Mouse (Mus musculus): ENCODE measurements at regions not wholly inside any gene's neighbourhood (a gene's known extent, or its start where the extent isn't known, plus 50 kb on each side); places are given as distances from the start of the nearest gene placed in this dataset.

- TF ChIP-seq NANOG (IDR thresholded peaks at IDR 0.05; ENCODE audit: borderline replicate concordance, low read length): no peak
- no peak for TF ChIP-seq POU5F1 (IDR thresholded peaks at IDR 0.05; ENCODE audit: borderline replicate concordance, low read length)
- no peaks in the 10 kb centered on the region for H3K27me3 ChIP-seq (ENCODE audit: insufficient read depth, low read length)
Observed at GRCm38 (mm10) chr8:34474593-34474992, 363.1 kb upstream of the Gm10131 start.

GRCm38 (mm10) chr8:34473769-34474168 is 362.2 kb upstream of the Gm10131 start:
- TF ChIP-seq NANOG (IDR thresholded peaks at IDR 0.05; ENCODE audit: borderline replicate concordance, low read length) (no peak), CTCF (conservative IDR thresholded peaks at IDR 0.05; ENCODE audit: low read length) (no peak), POU5F1 (IDR thresholded peaks at IDR 0.05; ENCODE audit: borderline replicate concordance, low read length) (no peak)
- Histone ChIP-seq H3K4me1 (replicated peaks; ENCODE audit: low read depth, low read length) (no peaks in the 10 kb centered on the region), H3K9me3 (ENCODE audit: low read length) (no peaks in the 10 kb centered on the region), H3K4me3 (replicated peaks; ENCODE audit: low read length) (no peak overlapping the region), H3K27me3 (ENCODE audit: insufficient read depth, low read length) (no peaks in the 10 kb centered on the region), H3K36me3 (ENCODE audit: insufficient read depth, low read length) (no peaks in the 10 kb centered on the region)

More at GRCm38 (mm10) chr8:34474593-34474992, 363.1 kb upstream of the Gm10131 start:
- H3K4me1 ChIP-seq (replicated peaks; ENCODE audit: low read depth, low read length): no peaks in the 10 kb centered on the region
- no peak overlapping the region for H3K4me3 ChIP-seq (replicated peaks; ENCODE audit: low read length)
- no peaks in the 10 kb centered on the region for H3K9me3 ChIP-seq (ENCODE audit: low read length)
- H3K36me3 ChIP-seq (ENCODE audit: insufficient read depth, low read length): no peaks in the 10 kb centered on the region

- Histone ChIP-seq H3K4me1 (replicated peaks; ENCODE audit: low read depth, low read length) (no peaks in the 10 kb centered on the region), H3K4me3 (replicated peaks; ENCODE audit: low read length) (no peak overlapping the region), H3K36me3 (ENCODE audit: insufficient read depth, low read length) (no peaks in the 10 kb centered on the region), H3K27me3 (ENCODE audit: insufficient read depth, low read length) (no peaks in the 10 kb centered on the region), H3K9me3 (ENCODE audit: low read length) (no peaks in the 10 kb centered on the region)
- TF ChIP-seq CTCF (conservative IDR thresholded peaks at IDR 0.05; ENCODE audit: low read length): no peak
- no peak for TF ChIP-seq NANOG (IDR thresholded peaks at IDR 0.05; ENCODE audit: borderline replicate concordance, low read length)
- no peak for TF ChIP-seq POU5F1 (IDR thresholded peaks at IDR 0.05; ENCODE audit: borderline replicate concordance, low read length)
Observed at GRCm38 (mm10) chr8:34473301-34473700, 361.8 kb upstream of the Gm10131 start.

GRCm38 (mm10) chr8:34472846-34473245 is 361.3 kb upstream of the Gm10131 start:
- no peaks in the 10 kb centered on the region for H3K36me3 ChIP-seq (ENCODE audit: insufficient read depth, low read length)
- no peak for TF ChIP-seq CTCF (conservative IDR thresholded peaks at IDR 0.05; ENCODE audit: low read length)
- no peak for TF ChIP-seq POU5F1 (IDR thresholded peaks at IDR 0.05; ENCODE audit: borderline replicate concordance, low read length)
- no peak for TF ChIP-seq NANOG (IDR thresholded peaks at IDR 0.05; ENCODE audit: borderline replicate concordance, low read length)
- H3K9me3 ChIP-seq (ENCODE audit: low read length): no peaks in the 10 kb centered on the region
- H3K27me3 ChIP-seq (ENCODE audit: insufficient read depth, low read length): no peaks in the 10 kb centered on the region
- no peaks in the 10 kb centered on the region for H3K4me1 ChIP-seq (replicated peaks; ENCODE audit: low read depth, low read length)
- H3K4me3 ChIP-seq (replicated peaks; ENCODE audit: low read length): no peak overlapping the region

- no peak for TF ChIP-seq CTCF (conservative IDR thresholded peaks at IDR 0.05; ENCODE audit: low read length)
- TF ChIP-seq NANOG (IDR thresholded peaks at IDR 0.05; ENCODE audit: borderline replicate concordance, low read length): no peak
- TF ChIP-seq POU5F1 (IDR thresholded peaks at IDR 0.05; ENCODE audit: borderline replicate concordance, low read length): no peak
- Histone ChIP-seq H3K9me3 (ENCODE audit: low read length) (no peaks in the 10 kb centered on the region), H3K4me1 (replicated peaks; ENCODE audit: low read depth, low read length) (no peaks in the 10 kb centered on the region), H3K4me3 (replicated peaks; ENCODE audit: low read length) (no peak overlapping the region), H3K27me3 (ENCODE audit: insufficient read depth, low read length) (no peaks in the 10 kb centered on the region), H3K36me3 (ENCODE audit: insufficient read depth, low read length) (no peaks in the 10 kb centered on the region)
Observed at GRCm38 (mm10) chr8:34472434-34472833, 360.9 kb upstream of the Gm10131 start.

- no peaks in the 10 kb centered on the region for H3K36me3 ChIP-seq (ENCODE audit: insufficient read depth, low read length)
- no peak overlapping the region for H3K4me3 ChIP-seq (replicated peaks; ENCODE audit: low read length)
- no peaks in the 10 kb centered on the region for H3K27me3 ChIP-seq (ENCODE audit: insufficient read depth, low read length)
- peaks cover 9% of the 10 kb centered on the region for H3K9me3 ChIP-seq (ENCODE audit: low read length)
- H3K4me1 ChIP-seq (replicated peaks; ENCODE audit: low read depth, low read length): no peaks in the 10 kb centered on the region
- TF ChIP-seq CTCF (conservative IDR thresholded peaks at IDR 0.05; ENCODE audit: low read length) (no peak), NANOG (IDR thresholded peaks at IDR 0.05; ENCODE audit: borderline replicate concordance, low read length) (no peak), POU5F1 (IDR thresholded peaks at IDR 0.05; ENCODE audit: borderline replicate concordance, low read length) (no peak)
Observed at GRCm38 (mm10) chr8:34469091-34469490, 357.6 kb upstream of the Gm10131 start.

GRCm38 (mm10) chr8:34466786-34467364 is 355.3 kb upstream of the Gm10131 start:
- Histone ChIP-seq H3K4me1 (replicated peaks; ENCODE audit: low read depth, low read length) (no peaks in the 10 kb centered on the region), H3K36me3 (ENCODE audit: insufficient read depth, low read length) (no peaks in the 10 kb centered on the region), H3K4me3 (replicated peaks; ENCODE audit: low read length) (no peak overlapping the region), H3K9me3 (ENCODE audit: low read length) (peaks cover 17% of the 10 kb centered on the region), H3K27me3 (ENCODE audit: insufficient read depth, low read length) (no peaks in the 10 kb centered on the region)
- TF ChIP-seq CTCF (conservative IDR thresholded peaks at IDR 0.05; ENCODE audit: low read length): no peak
- TF ChIP-seq NANOG (IDR thresholded peaks at IDR 0.05; ENCODE audit: borderline replicate concordance, low read length): no peak
- TF ChIP-seq POU5F1 (IDR thresholded peaks at IDR 0.05; ENCODE audit: borderline replicate concordance, low read length): no peak

GRCm38 (mm10) chr8:34465398-34465797 is 353.9 kb upstream of the Gm10131 start:
- H3K36me3 ChIP-seq (ENCODE audit: insufficient read depth, low read length): no peaks in the 10 kb centered on the region
- H3K9me3 ChIP-seq (ENCODE audit: low read length): peaks cover 27% of the 10 kb centered on the region
- H3K4me1 ChIP-seq (replicated peaks; ENCODE audit: low read depth, low read length): peaks cover 2% of the 10 kb centered on the region; the same call in 1 of the 2 replicates
- TF ChIP-seq NANOG (IDR thresholded peaks at IDR 0.05; ENCODE audit: borderline replicate concordance, low read length) (no peak), CTCF (conservative IDR thresholded peaks at IDR 0.05; ENCODE audit: low read length) (no peak), POU5F1 (IDR thresholded peaks at IDR 0.05; ENCODE audit: borderline replicate concordance, low read length) (no peak)
- no peaks in the 10 kb centered on the region for H3K27me3 ChIP-seq (ENCODE audit: insufficient read depth, low read length)
- H3K4me3 ChIP-seq (replicated peaks; ENCODE audit: low read length): no peak overlapping the region

GRCm38 (mm10) chr8:34462262-34462661 is 350.7 kb upstream of the Gm10131 start:
- Histone ChIP-seq H3K36me3 (ENCODE audit: insufficient read depth, low read length) (no peaks in the 10 kb centered on the region), H3K4me3 (replicated peaks; ENCODE audit: low read length) (no peak overlapping the region), H3K4me1 (replicated peaks; ENCODE audit: low read depth, low read length) (peaks cover 6% of the 10 kb centered on the region; the same call in 1 of the 2 replicates), H3K27me3 (ENCODE audit: insufficient read depth, low read length) (no peaks in the 10 kb centered on the region), H3K9me3 (ENCODE audit: low read length) (peaks cover 27% of the 10 kb centered on the region)
- no peak for TF ChIP-seq POU5F1 (IDR thresholded peaks at IDR 0.05; ENCODE audit: borderline replicate concordance, low read length)
- no peak for TF ChIP-seq CTCF (conservative IDR thresholded peaks at IDR 0.05; ENCODE audit: low read length)
- no peak for TF ChIP-seq NANOG (IDR thresholded peaks at IDR 0.05; ENCODE audit: borderline replicate concordance, low read length)

All from E14TG2a.4 (cell line).